Mouse (Mus musculus): ENCODE results near the gene Ppp1r14c. TPM values are rescaled to one million over a fixed set of nuclear protein-coding genes. Genes with fewer than 3 reads are reported as not detected.

Ppp1r14c gene
- 0.70 and 1.7 TPM in 2 replicates for polyA plus RNA-seq (2011; ENCODE audit: insufficient read length, low read depth, missing spikeins)

- TF ChIP-seq CTCF (IDR thresholded peaks at IDR 0.05; ENCODE audit: borderline replicate concordance, insufficient read depth, low read length) (no peak), POLR2A (IDR thresholded peaks at IDR 0.05; ENCODE audit: low read depth, low read length) (no peak)
- H3K4me1 ChIP-seq (ENCODE audit: control insufficient read depth, insufficient read depth, low read length), result no peaks in the 10 kb centered on the region
Measured at GRCm38 (mm10) chr10:3366036-3366869, at the start of gene Ppp1r14c. Gene Ppp1r14c, plus strand, starts transcription at chr10:3366057.

GRCm38 (mm10) chr10:3321406-3321805, 44.5 kb upstream of the Ppp1r14c start:
- Histone ChIP-seq H3K27ac (ENCODE audit: insufficient read depth, low read length) (no peak overlapping the region), H3K4me3 (ENCODE audit: insufficient read depth, low read length) (no peak overlapping the region), H3K4me1 (ENCODE audit: control insufficient read depth, insufficient read depth, low read length) (no peaks in the 10 kb centered on the region)
- TF ChIP-seq CTCF (IDR thresholded peaks at IDR 0.05; ENCODE audit: borderline replicate concordance, insufficient read depth, low read length), result no peak
- no peak for TF ChIP-seq POLR2A (IDR thresholded peaks at IDR 0.05; ENCODE audit: low read depth, low read length)

More at GRCm38 (mm10) chr10:3366036-3366869, at the start of gene Ppp1r14c:
- peak within 1 kb of the TSS; percentile 56 for H3K4me3 ChIP-seq (ENCODE audit: insufficient read depth, low read length)
- H3K27ac ChIP-seq (ENCODE audit: insufficient read depth, low read length), result no peak within 1 kb of the TSS

- TF ChIP-seq CTCF (IDR thresholded peaks at IDR 0.05; ENCODE audit: borderline replicate concordance, insufficient read depth, low read length), result 0 out of 2 replicates have a peak, but pooled peaks have one; percentile 10
- no peak for TF ChIP-seq POLR2A (IDR thresholded peaks at IDR 0.05; ENCODE audit: low read depth, low read length)
- Histone ChIP-seq H3K4me3 (ENCODE audit: insufficient read depth, low read length) (no peak overlapping the region), H3K4me1 (ENCODE audit: control insufficient read depth, insufficient read depth, low read length) (no peaks in the 10 kb centered on the region), H3K27ac (ENCODE audit: insufficient read depth, low read length) (no peak overlapping the region)
Measured at GRCm38 (mm10) chr10:3325447-3325846, 40.4 kb upstream of the Ppp1r14c start.

- no peak overlapping the region for H3K4me3 ChIP-seq (ENCODE audit: insufficient read depth, low read length)
- TF ChIP-seq POLR2A (IDR thresholded peaks at IDR 0.05; ENCODE audit: low read depth, low read length) (no peak), CTCF (IDR thresholded peaks at IDR 0.05; ENCODE audit: borderline replicate concordance, insufficient read depth, low read length) (peak; percentile 66)
- H3K4me1 ChIP-seq (ENCODE audit: control insufficient read depth, insufficient read depth, low read length), result peaks cover 2% of the 10 kb centered on the region; the same call in 1 of the 2 replicates
- H3K27ac ChIP-seq (ENCODE audit: insufficient read depth, low read length), result no peak overlapping the region
Measured at GRCm38 (mm10) chr10:3332880-3333279, 33.0 kb upstream of the Ppp1r14c start.

GRCm38 (mm10) chr10:3334570-3334969, 31.3 kb upstream of the Ppp1r14c start:
- H3K27ac ChIP-seq (ENCODE audit: insufficient read depth, low read length), result no peak overlapping the region
- peaks cover 2% of the 10 kb centered on the region; the same call in 1 of the 2 replicates for H3K4me1 ChIP-seq (ENCODE audit: control insufficient read depth, insufficient read depth, low read length)
- H3K4me3 ChIP-seq (ENCODE audit: insufficient read depth, low read length), result no peak overlapping the region
- TF ChIP-seq CTCF (IDR thresholded peaks at IDR 0.05; ENCODE audit: borderline replicate concordance, insufficient read depth, low read length) (no peak), POLR2A (IDR thresholded peaks at IDR 0.05; ENCODE audit: low read depth, low read length) (no peak)

GRCm38 (mm10) chr10:3336729-3337329, 29.0 kb upstream of the Ppp1r14c start:
- no peak for TF ChIP-seq CTCF (IDR thresholded peaks at IDR 0.05; ENCODE audit: borderline replicate concordance, insufficient read depth, low read length)
- TF ChIP-seq POLR2A (IDR thresholded peaks at IDR 0.05; ENCODE audit: low read depth, low read length), result no peak
- H3K4me3 ChIP-seq (ENCODE audit: insufficient read depth, low read length), result no peak overlapping the region
- H3K4me1 ChIP-seq (ENCODE audit: control insufficient read depth, insufficient read depth, low read length), result peaks cover 2% of the 10 kb centered on the region; the same call in 1 of the 2 replicates
- H3K27ac ChIP-seq (ENCODE audit: insufficient read depth, low read length), result no peak overlapping the region

GRCm38 (mm10) chr10:3337330-3337901, 28.4 kb upstream of the Ppp1r14c start:
- Histone ChIP-seq H3K27ac (ENCODE audit: insufficient read depth, low read length) (no peak overlapping the region), H3K4me1 (ENCODE audit: control insufficient read depth, insufficient read depth, low read length) (peaks cover 2% of the 10 kb centered on the region; the same call in 1 of the 2 replicates), H3K4me3 (ENCODE audit: insufficient read depth, low read length) (no peak overlapping the region)
- TF ChIP-seq CTCF (IDR thresholded peaks at IDR 0.05; ENCODE audit: borderline replicate concordance, insufficient read depth, low read length) (no peak), POLR2A (IDR thresholded peaks at IDR 0.05; ENCODE audit: low read depth, low read length) (no peak)

- Histone ChIP-seq H3K27ac (ENCODE audit: insufficient read depth, low read length) (no peak overlapping the region), H3K4me3 (ENCODE audit: insufficient read depth, low read length) (no peak overlapping the region), H3K4me1 (ENCODE audit: control insufficient read depth, insufficient read depth, low read length) (no peaks in the 10 kb centered on the region)
- TF ChIP-seq CTCF (IDR thresholded peaks at IDR 0.05; ENCODE audit: borderline replicate concordance, insufficient read depth, low read length), result no peak
- TF ChIP-seq POLR2A (IDR thresholded peaks at IDR 0.05; ENCODE audit: low read depth, low read length), result no peak
Measured at GRCm38 (mm10) chr10:3345706-3346105, 20.2 kb upstream of the Ppp1r14c start.

GRCm38 (mm10) chr10:3359531-3359930, 6.3 kb upstream of the Ppp1r14c start:
- TF ChIP-seq POLR2A (IDR thresholded peaks at IDR 0.05; ENCODE audit: low read depth, low read length), result no peak
- TF ChIP-seq CTCF (IDR thresholded peaks at IDR 0.05; ENCODE audit: borderline replicate concordance, insufficient read depth, low read length), result no peak
- Histone ChIP-seq H3K27ac (ENCODE audit: insufficient read depth, low read length) (no peak overlapping the region), H3K4me1 (ENCODE audit: control insufficient read depth, insufficient read depth, low read length) (no peaks in the 10 kb centered on the region), H3K4me3 (ENCODE audit: insufficient read depth, low read length) (no peak overlapping the region)
